8 mouse cellular contexts compared by ENCODE assay signal in genomic region chr4:134087412-134087811, GRCm38 (mm10). TPM values are rescaled to one million over a fixed set of nuclear protein-coding genes. Genes with fewer than 3 reads are reported as not detected.
A peak's percentile ranks its signal among the peaks of the same experiment; 100 is the strongest.
DNase-seq lines count a peak whose midpoint lies in the region; ATAC-seq and TF ChIP-seq lines count a peak whose summit lies in the region.
"Had no signal": no experiment of that assay in that cellular context is flagged by ENCODE, and none has a peak within 500 bp of the region (broad histone marks: within the 10 kb centered on the region; RNA-seq: fewer than 3 reads in every experiment).

No protein-coding gene starts in this region.

- H3K27me3 ChIP-seq in CH12.LX (replicated peaks): no peaks in the 10 kb centered on the region
- peaks cover 7% of the 10 kb centered on the region for H3K27me3 ChIP-seq in limb, embryonic 13.5 days
- H3K27me3 ChIP-seq in midbrain, embryonic 16.5 days (ENCODE audit: control insufficient read depth, insufficient read depth, low read depth, low read length): peaks cover 7% of the 10 kb centered on the region

- no peaks in the 10 kb centered on the region; the same call in 1 of the 2 replicates for H3K79me2 ChIP-seq in CH12.LX (replicated peaks; ENCODE audit: control insufficient read depth, extremely low read depth, insufficient read depth, poor library complexity, severe bottlenecking)

- TF ChIP-seq POLR2A in CH12.LX (IDR thresholded peaks at IDR 0.05; ENCODE audit: low read depth, low read length): no peak

- dilution Hi-C loops in CH12.LX (cut with MboI; ENCODE audit: extremely low pct_ligation_motif_present, extremely low pct_unique_long_range_greater_than_20kb, low sequenced_read_pairs): no loop called here

- peak; percentile 92 to 95 for ATAC-seq in hematopoietic stem cell, adult 5-6 weeks (replicated peaks in 1 of 2; ENCODE audit: insufficient read depth in 1 of 2, low FRiP score in 2 of 2, low TSS enrichment in 1 of 2, low read depth in 1 of 2, poor library complexity in 2 of 2, severe bottlenecking in 2 of 2)
- ATAC-seq in limb, embryonic 13.5 days (ENCODE audit: low FRiP score, low read depth): no peak
- no peak for ATAC-seq in midbrain, embryonic 16.5 days

- no peak overlapping the region for H3K4me3 ChIP-seq in CH12.LX (replicated peaks in 1 of 3; ENCODE audit: low read depth in 2 of 3, low read length in 2 of 3, poor library complexity in 1 of 3)
- H3K4me3 ChIP-seq in limb, embryonic 13.5 days: no peak overlapping the region
- no peak overlapping the region for H3K4me3 ChIP-seq in midbrain, embryonic 16.5 days (ENCODE audit: low read depth, low read length)

- H3K9me3 ChIP-seq in CH12.LX (replicated peaks; ENCODE audit: low read length): peaks cover 4% of the 10 kb centered on the region
- H3K9me3 ChIP-seq in limb, embryonic 13.5 days: 0 out of 2 replicates have a peak, but pooled peaks cover 3% of the 10 kb centered on the region
- H3K9me3 ChIP-seq in midbrain, embryonic 16.5 days (replicated peaks; ENCODE audit: control insufficient read depth, low read length, poor library complexity, severe bottlenecking): no peaks in the 10 kb centered on the region

- peaks cover 10 to 44% of the 10 kb centered on the region in 2 experiments for H3K4me1 ChIP-seq in CH12.LX (ENCODE audit: control insufficient read depth in 1 of 2, insufficient read depth in 2 of 2)
- 0 out of 2 replicates have a peak, but pooled peaks cover 1% of the 10 kb centered on the region for H3K4me1 ChIP-seq in limb, embryonic 13.5 days
- no peaks in the 10 kb centered on the region; the same call in 1 of the 2 replicates for H3K4me1 ChIP-seq in midbrain, embryonic 16.5 days (ENCODE audit: control insufficient read depth, insufficient read depth, low read length)

- intact Hi-C loops in gastrocnemius, postnatal 14 days (cut with DNase I; ENCODE audit: low total_unique reads): loop anchor here (5.0 kb wide), 1 partner anchor 55 kb away; no protein-coding TSS in a partner anchor

- H3K27ac ChIP-seq in CH12.LX (ENCODE audit: insufficient read depth, low read depth): 0 out of 2 replicates have a peak overlapping the region, but pooled peaks have one; percentile 39
- H3K27ac ChIP-seq in limb, embryonic 13.5 days: no peak overlapping the region
- no peak overlapping the region for H3K27ac ChIP-seq in midbrain, embryonic 16.5 days (ENCODE audit: low read length)

- peak; percentile 73 to 77 for TF ChIP-seq CTCF in CH12.LX (conservative IDR thresholded peaks at IDR 0.05 in 1 of 2, IDR thresholded peaks at IDR 0.05 in 1 of 2; ENCODE audit: low read depth in 2 of 2, low read length in 2 of 2)

- in situ Hi-C loops in CH12.LX (cut with MboI; ENCODE audit: low pct_ligation_motif_present, low pct_unique_long_range_greater_than_20kb, low sequenced_read_pairs): loop anchor here (25.0 kb wide), 1 partner anchor 500 kb away; the partner anchor contains the start of gene Gpn2

- no peak for TF ChIP-seq EP300 in CH12.LX (IDR thresholded peaks at IDR 0.05; ENCODE audit: low read length)

- peak; percentile 69 to 70 for DNase-seq in B cell, adult 2 months
- no peak for DNase-seq in CH12.LX (ENCODE audit: extremely low read depth)
- DNase-seq in cerebellum, adult 9-11 months: peak; percentile 57
- no peak for DNase-seq in gastrocnemius, postnatal 14 days

- TF ChIP-seq RAD21 in CH12.LX (IDR thresholded peaks at IDR 0.05; ENCODE audit: low read depth, low read length): peak; percentile 60

- 51% methylated on average over 7 of the region's 7 CpGs for WGBS in limb, embryonic 13.5 days
- WGBS in midbrain, embryonic 16.5 days: 41% methylated on average over 7 of the region's 7 CpGs

- H3K9ac ChIP-seq in CH12.LX (ENCODE audit: insufficient read depth, low read depth): no peak overlapping the region
- H3K9ac ChIP-seq in limb, embryonic 13.5 days: no peak overlapping the region; the same call in 1 of the 2 replicates
- no peak overlapping the region for H3K9ac ChIP-seq in midbrain, embryonic 16.5 days (ENCODE audit: low read depth, low read length)

- H3K36me3 ChIP-seq in CH12.LX (replicated peaks in 1 of 2; ENCODE audit: control insufficient read depth in 1 of 2, insufficient read depth in 1 of 2, low read length in 1 of 2): peaks cover 17 to 61% of the 10 kb centered on the region in 2 experiments
- no peaks in the 10 kb centered on the region for H3K36me3 ChIP-seq in limb, embryonic 13.5 days
- H3K36me3 ChIP-seq in midbrain, embryonic 16.5 days (ENCODE audit: control insufficient read depth, insufficient read depth, low read length): no peaks in the 10 kb centered on the region

- no peak overlapping the region for H3K4me2 ChIP-seq in CH12.LX (ENCODE audit: insufficient read depth, low read depth, poor library complexity, severe bottlenecking)
- 0 out of 2 replicates have a peak overlapping the region, but pooled peaks have one; percentile 17 for H3K4me2 ChIP-seq in limb, embryonic 13.5 days (replicated peaks)
- H3K4me2 ChIP-seq in midbrain, embryonic 16.5 days (ENCODE audit: low read length): peak overlapping the region; percentile 18; the same call in 1 of the 2 replicates

TF ChIP-seq in CH12.LX, 34 proteins besides CTCF, POLR2A, EP300 and RAD21:
- no peak for TF ChIP-seq TCF12 (IDR thresholded peaks at IDR 0.05; ENCODE audit: low read depth, low read length)
- TF ChIP-seq GABPA (IDR thresholded peaks at IDR 0.05; ENCODE audit: insufficient replicate concordance, low read depth, low read length): no peak
- no peak for TF ChIP-seq ZNF384 (IDR thresholded peaks at IDR 0.05; ENCODE audit: low read depth, low read length)
- TF ChIP-seq SMC3 (IDR thresholded peaks at IDR 0.05; ENCODE audit: low read depth, low read length): peak; percentile 71
- no peak for TF ChIP-seq BHLHE40 (IDR thresholded peaks at IDR 0.05; ENCODE audit: low read depth, low read length)
- no peak for TF ChIP-seq CHD2 (IDR thresholded peaks at IDR 0.05; ENCODE audit: low read length)

RNA-seq across cellular contexts. Expression of gene Cd52, which starts 7.5 kb away (rescaled TPM):
- total RNA-seq in CH12.LX (2012; rRNA removed): 2,306 and 3,109 TPM in 2 replicates
- 4,323 and 5,448 TPM in 2 replicates for total RNA-seq in CH12.LX (2014; rRNA removed)
- polyA plus RNA-seq in CH12.LX (2012; ENCODE audit: insufficient read length, low read depth): 1,849 and 1,886 TPM in 2 replicates
- total RNA-seq in hematopoietic stem cell, adult 5-6 weeks (2017): 342 and 372 TPM in 2 replicates
- 10.6 and 11.4 TPM in 2 replicates for polyA plus RNA-seq in limb, embryonic 13.5 days (2015; fragmentation: Nextera tagmentation; extraction: Ambion mirVana)
- 0.92 and 2.1 TPM in 2 replicates for polyA plus RNA-seq in midbrain, embryonic 16.5 days (2015; fragmentation: Nextera tagmentation; extraction: Ambion mirVana)
- 1 to 10 TPM in 1 of 2 experiments, under 1 TPM in 1; 0.51 to 1.7 TPM for total RNA-seq in gastrocnemius, postnatal 14 days (2021)

RNA-seq across cellular contexts. Expression of gene Ubxn11, which starts 15.0 kb away (rescaled TPM):
- 12.3 and 18.8 TPM in 2 replicates for total RNA-seq in CH12.LX (2012; rRNA removed)
- total RNA-seq in CH12.LX (2014; rRNA removed): 6.0 and 6.6 TPM in 2 replicates
- polyA plus RNA-seq in CH12.LX (2012; ENCODE audit: insufficient read length, low read depth): 35.9 and 38.8 TPM in 2 replicates
- total RNA-seq in hematopoietic stem cell, adult 5-6 weeks (2017): 4.2 and 6.3 TPM in 2 replicates
- polyA plus RNA-seq in limb, embryonic 13.5 days (2015; fragmentation: Nextera tagmentation; extraction: Ambion mirVana): 13.6 and 14.3 TPM in 2 replicates
- polyA plus RNA-seq in midbrain, embryonic 16.5 days (2015; fragmentation: Nextera tagmentation; extraction: Ambion mirVana): 18.4 and 19.0 TPM in 2 replicates
- total RNA-seq in gastrocnemius, postnatal 14 days (2021): 1 to 10 TPM in 1 of 2 experiments, under 1 TPM in 1; 0.70 to 1.2 TPM

RNA-seq across cellular contexts. Expression of gene Crybg2, which starts 26.8 kb away (rescaled TPM):
- total RNA-seq in CH12.LX (2012; rRNA removed): 9.2 and 10.6 TPM in 2 replicates
- total RNA-seq in CH12.LX (2014; rRNA removed): 3.0 and 3.6 TPM in 2 replicates
- 15.6 and 15.9 TPM in 2 replicates for polyA plus RNA-seq in CH12.LX (2012; ENCODE audit: insufficient read length, low read depth)
- 0.79 and 2.4 TPM in 2 replicates for total RNA-seq in hematopoietic stem cell, adult 5-6 weeks (2017)
- 4.9 and 5.4 TPM in 2 replicates for polyA plus RNA-seq in limb, embryonic 13.5 days (2015; fragmentation: Nextera tagmentation; extraction: Ambion mirVana)
- 3.8 and 6.6 TPM in 2 replicates for polyA plus RNA-seq in midbrain, embryonic 16.5 days (2015; fragmentation: Nextera tagmentation; extraction: Ambion mirVana)
- not detected for total RNA-seq in gastrocnemius, postnatal 14 days (2021)

RNA-seq across cellular contexts. Expression of gene Zfp683, which starts 33.8 kb away (rescaled TPM):
- total RNA-seq in CH12.LX (2012; rRNA removed) (not detected in 2 replicates), CH12.LX (2014; rRNA removed) (not detected in 2 replicates)
- polyA plus RNA-seq in CH12.LX (2012; ENCODE audit: insufficient read length, low read depth): 0.16 TPM in 1 of 2 replicates, not detected in the other
- 1.4 TPM in 1 of 2 replicates, not detected in the other for total RNA-seq in hematopoietic stem cell, adult 5-6 weeks (2017)
- polyA plus RNA-seq in limb, embryonic 13.5 days (2015; fragmentation: Nextera tagmentation; extraction: Ambion mirVana): not detected in 2 replicates
- not detected in 2 replicates for polyA plus RNA-seq in midbrain, embryonic 16.5 days (2015; fragmentation: Nextera tagmentation; extraction: Ambion mirVana)
- not detected for total RNA-seq in gastrocnemius, postnatal 14 days (2021)
- total RNA-seq: layer of hippocampus, postnatal 25 days had no signal

RNA-seq across cellular contexts. Expression of gene Sh3bgrl3, which starts 41.2 kb away (rescaled TPM):
- total RNA-seq in CH12.LX (2012; rRNA removed): 151 and 153 TPM in 2 replicates
- 104 and 128 TPM in 2 replicates for total RNA-seq in CH12.LX (2014; rRNA removed)
- 289 and 362 TPM in 2 replicates for polyA plus RNA-seq in CH12.LX (2012; ENCODE audit: insufficient read length, low read depth)
- total RNA-seq in hematopoietic stem cell, adult 5-6 weeks (2017): 118 and 287 TPM in 2 replicates
- polyA plus RNA-seq in limb, embryonic 13.5 days (2015; fragmentation: Nextera tagmentation; extraction: Ambion mirVana): 420 and 444 TPM in 2 replicates
- 421 and 430 TPM in 2 replicates for polyA plus RNA-seq in midbrain, embryonic 16.5 days (2015; fragmentation: Nextera tagmentation; extraction: Ambion mirVana)
- 10 to 100 TPM; 30.4 to 37.5 TPM for total RNA-seq in gastrocnemius, postnatal 14 days (2021)

Comparison
In these comparisons a context has a peak if more than half of its experiments do, and no peak if none do; other contexts are left out.
1. DNase-seq: peak in B cell, adult 2 months (2 of 2) and cerebellum, adult 9-11 months (single experiment); none in CH12.LX (single experiment) and gastrocnemius, postnatal 14 days (single experiment).
2. ATAC-seq: peak in hematopoietic stem cell, adult 5-6 weeks (2 of 2); none in limb, embryonic 13.5 days (single experiment) and midbrain, embryonic 16.5 days (single experiment).
3. RNA of gene Cd52, which starts 7.5 kb away (total RNA-seq): 2,306 to 5,448 TPM in CH12.LX and 342 to 372 TPM in hematopoietic stem cell, adult 5-6 weeks; 0.51 to 1.7 TPM in gastrocnemius, postnatal 14 days; every median in the first group is over 100 times any median in the second.